Mouse (Mus musculus) cerebellum, adult (tissue): ENCODE measurements around the gene Sept11.

Experiments
- ATAC-seq: cut with Nextera tagmentation; 2 replicates; pipeline ENCODE4 v1.9.2; 2017; ENCODE audit warnings: mild to moderate bottlenecking, moderate library complexity, mixed read lengths; ENCODE audit not compliant: insufficient number of reproducible peaks, low FRiP score, low TSS enrichment

Gene Sept11

DNA sequence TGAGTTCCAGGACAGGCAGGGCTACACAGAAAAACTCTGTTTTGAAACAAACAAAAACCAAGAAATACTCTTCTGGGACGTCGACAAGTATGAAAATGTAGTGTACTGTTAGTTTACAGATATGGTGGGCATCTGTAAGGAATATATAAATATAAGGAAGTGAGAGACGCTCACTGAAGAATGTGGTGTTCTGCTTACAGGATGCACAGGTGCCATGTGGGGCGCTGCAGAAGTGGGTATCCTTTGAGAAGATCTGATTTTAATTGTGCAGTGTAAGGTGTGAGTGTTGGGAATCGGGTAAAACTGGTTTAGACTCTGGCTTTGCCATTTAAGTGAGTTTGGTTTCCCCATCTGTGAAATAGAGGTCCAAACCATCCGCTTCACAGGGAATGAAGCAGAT, 32.1 kb downstream of the Sept11 start:
- no peak for ATAC-seq

GRCm38 (mm10) chr5:93126222-93126929, 33.1 kb downstream of the Sept11 start:
- no peak for ATAC-seq

- ATAC-seq, result no peak
Observed at GRCm38 (mm10) chr5:93126930-93127562, 33.8 kb downstream of the Sept11 start.

- ATAC-seq, result no peak
Observed at GRCm38 (mm10) chr5:93127722-93128121, 34.5 kb downstream of the Sept11 start.

DNA sequence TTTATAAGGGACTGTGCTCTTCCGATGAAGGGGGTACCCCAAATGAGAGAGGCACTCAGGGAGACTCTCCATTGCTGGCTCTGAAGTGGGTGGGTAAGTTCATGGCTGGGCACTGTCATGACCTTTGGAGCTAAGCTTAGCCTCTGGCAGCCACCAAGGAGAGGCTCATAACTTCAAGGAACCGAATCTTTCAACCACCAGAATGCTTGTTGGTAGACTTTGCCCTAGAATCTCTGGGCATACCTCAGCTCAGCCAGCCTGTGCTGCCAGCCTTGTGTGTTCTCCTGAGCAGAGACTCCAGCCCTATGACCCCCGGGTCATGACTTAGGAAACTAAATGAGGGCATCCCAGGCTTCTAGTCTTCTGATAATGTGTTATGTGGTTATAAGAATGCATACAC, 35.5 kb downstream of the Sept11 start:
- ATAC-seq, result no peak

GRCm38 (mm10) chr5:93129953-93130352, 36.7 kb downstream of the Sept11 start:
- ATAC-seq, result no peak

DNA sequence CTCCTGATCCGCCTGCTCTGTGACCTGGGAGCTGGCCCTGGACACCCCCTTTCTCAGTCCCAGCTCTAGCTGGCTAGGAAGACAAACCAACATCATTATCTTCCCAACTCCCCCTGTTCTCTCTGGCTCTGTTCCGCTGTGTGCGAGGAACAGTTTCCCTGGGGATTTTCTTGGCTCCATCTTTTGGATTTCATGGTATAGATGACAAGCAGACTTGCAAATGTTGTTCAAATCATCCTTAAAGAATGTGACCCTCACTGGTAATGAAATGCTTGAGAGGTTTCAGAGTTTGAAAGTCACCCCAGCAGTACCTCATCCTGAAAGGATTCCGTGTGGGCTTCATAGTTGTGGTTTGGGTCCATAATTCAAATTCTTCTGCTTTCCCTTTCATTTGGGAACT, 38.2 kb downstream of the Sept11 start:
- ATAC-seq, result no peak

- ATAC-seq, result no peak
Observed at GRCm38 (mm10) chr5:93133445-93134244, 40.4 kb downstream of the Sept11 start.

- no peak for ATAC-seq
Observed at GRCm38 (mm10) chr5:93135368-93136107, 42.3 kb downstream of the Sept11 start.

GRCm38 (mm10) chr5:93136956-93137586, 43.8 kb downstream of the Sept11 start:
- ATAC-seq, result no peak

GRCm38 (mm10) chr5:93139350-93139749, 46.1 kb downstream of the Sept11 start:
- no peak for ATAC-seq

- peak; percentile 80 for ATAC-seq
Observed at GRCm38 (mm10) chr5:93140747-93141146, 47.5 kb downstream of the Sept11 start.

- no peak for ATAC-seq
Observed at GRCm38 (mm10) chr5:93143360-93144091, 50.3 kb downstream of the Sept11 start.

DNA sequence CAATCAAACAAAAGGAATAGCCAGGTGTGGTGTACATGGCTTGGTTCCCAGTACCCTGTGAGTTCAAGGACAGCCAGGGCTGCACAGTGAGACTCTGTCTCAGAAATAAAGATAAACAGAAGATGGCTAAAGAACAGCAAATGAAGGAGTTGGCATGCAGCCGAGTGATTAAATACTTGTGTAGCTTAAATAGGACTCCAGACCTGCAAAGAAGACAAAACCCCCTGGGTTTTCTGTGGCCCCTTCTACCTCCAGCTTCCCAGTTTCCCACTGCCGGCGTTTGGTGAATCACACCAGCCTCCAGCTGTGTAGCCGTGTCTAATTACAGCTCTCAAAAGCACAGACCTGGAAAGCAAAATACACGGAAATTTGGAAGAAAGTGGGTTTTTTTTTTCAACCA, 51.6 kb downstream of the Sept11 start:
- no peak for ATAC-seq

GRCm38 (mm10) chr5:93145504-93145903, 52.3 kb downstream of the Sept11 start:
- no peak for ATAC-seq

GRCm38 (mm10) chr5:93149969-93150777, 56.9 kb downstream of the Sept11 start:
- ATAC-seq, result no peak

- no peak for ATAC-seq
Observed at GRCm38 (mm10) chr5:93151985-93152384, 58.7 kb downstream of the Sept11 start.

- no peak for ATAC-seq
Observed at GRCm38 (mm10) chr5:93152451-93152850, 59.2 kb downstream of the Sept11 start.

GRCm38 (mm10) chr5:93154401-93154800, 61.2 kb downstream of the Sept11 start:
- no peak for ATAC-seq
